Mouse (Mus musculus) frontal cortex, postnatal 14 days (tissue): ENCODE results near the gene Acsbg2.

Experiments
- DNase-seq, 2 experiments: peaks; one replicate each; pipeline ENCODE4 v3.0.0; 2022; ENCODE audit warnings: low spot score in 2 of 2

The Acsbg2 gene

GRCm38 (mm10) chr17:56822380-56822779 is 51.9 kb downstream of the Acsbg2 start:
- DNase-seq: no peak

GRCm38 (mm10) chr17:56819694-56820111 is 54.5 kb downstream of the Acsbg2 start:
- no peak for DNase-seq

GRCm38 (mm10) chr17:56819032-56819545 is 55.2 kb downstream of the Acsbg2 start:
- no peak for DNase-seq

GRCm38 (mm10) chr17:56818067-56818636 is 56.1 kb downstream of the Acsbg2 start:
- no peak for DNase-seq

- DNase-seq: no peak
Measured at GRCm38 (mm10) chr17:56815057-56815345, 59.2 kb downstream of the Acsbg2 start.

GRCm38 (mm10) chr17:56814316-56815056 is 59.8 kb downstream of the Acsbg2 start:
- peak; percentile 70 to 75 for DNase-seq

GRCm38 (mm10) chr17:56810245-56810644 is 64.0 kb downstream of the Acsbg2 start:
- DNase-seq: peak; percentile 66 to 79

- DNase-seq: peak; percentile 67 to 80
Measured at GRCm38 (mm10) chr17:56808518-56808917, 65.7 kb downstream of the Acsbg2 start.

GRCm38 (mm10) chr17:56805784-56806183 is 68.5 kb downstream of the Acsbg2 start:
- no peak for DNase-seq

GRCm38 (mm10) chr17:56804952-56805351 is 69.3 kb downstream of the Acsbg2 start:
- no peak for DNase-seq

GRCm38 (mm10) chr17:56802065-56802464 is 72.2 kb downstream of the Acsbg2 start:
- DNase-seq: no peak

GRCm38 (mm10) chr17:56799276-56799675 is 75.0 kb downstream of the Acsbg2 start:
- DNase-seq: no peak

GRCm38 (mm10) chr17:56793614-56794319 is 80.5 kb downstream of the Acsbg2 start:
- DNase-seq: no peak
